ENCODE assay signal across 10 mouse cellular contexts in the genomic region with DNA sequence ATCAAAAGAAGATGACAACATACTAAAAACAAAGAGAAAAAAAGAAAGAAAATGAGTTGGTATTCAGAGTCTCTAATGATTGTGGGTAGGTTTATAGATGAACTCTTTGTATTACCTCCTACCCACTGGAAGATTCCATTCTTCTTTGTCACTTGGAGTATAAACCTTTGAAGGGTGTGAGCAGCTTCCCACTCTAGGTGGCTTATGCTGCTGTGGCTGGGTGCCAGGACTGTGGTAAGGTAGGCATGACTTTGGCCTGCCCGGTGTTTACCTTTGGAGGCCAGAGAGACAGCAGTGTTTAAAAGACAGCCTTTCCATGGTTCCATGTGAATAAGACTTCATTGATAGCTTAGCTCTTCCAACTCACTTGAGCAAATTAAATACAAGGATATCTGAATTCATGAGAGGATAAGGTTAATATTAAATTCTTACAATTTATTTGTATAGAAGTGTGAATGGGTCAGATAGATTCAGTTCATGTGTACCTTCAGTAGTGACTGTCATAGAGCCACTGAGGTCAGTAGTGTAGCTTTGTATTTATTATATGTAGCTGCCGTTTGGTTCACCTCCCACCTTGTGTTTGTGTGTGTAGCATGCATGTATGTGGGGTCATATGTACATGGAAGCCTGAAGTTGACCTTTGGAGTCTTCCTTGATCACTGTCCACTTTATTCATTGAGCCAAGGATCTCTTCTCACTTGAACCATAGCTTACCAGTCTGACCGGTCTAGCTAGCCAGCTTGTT. TPM values are rescaled to one million over a fixed set of nuclear protein-coding genes. Genes with fewer than 3 reads are reported as not detected.
DNase-seq lines count a peak whose midpoint lies in the region; ATAC-seq and TF ChIP-seq lines count a peak whose summit lies in the region.
"Had no signal": no experiment of that assay in that cellular context is flagged by ENCODE, and none has a peak within 500 bp of the region (broad histone marks: within the 10 kb centered on the region; RNA-seq: fewer than 3 reads in every experiment).

No protein-coding gene starts in this region.

- H3K4me2 ChIP-seq in liver, embryonic 11.5 days = no peak overlapping the region
- H3K4me2 ChIP-seq: neural tube, embryonic 12.5 days had no signal

- no peak overlapping the region; the same call in 1 of the 2 replicates for H3K9ac ChIP-seq in liver, adult 2 months (ENCODE audit: low read depth, low read length)
- H3K9ac ChIP-seq in liver, embryonic 11.5 days (ENCODE audit: low read depth, low read length) = no peak overlapping the region
- H3K9ac ChIP-seq: neural tube, embryonic 12.5 days had no signal

- H3K4me3 ChIP-seq in liver, adult 2 months (ENCODE audit: insufficient read depth, low read depth, low read length) = no peak overlapping the region
- H3K4me3 ChIP-seq in liver, embryonic 11.5 days (ENCODE audit: low read depth, low read length) = no peak overlapping the region
- H3K4me3 ChIP-seq in macrophage (ENCODE audit: inconsistent target) = no peak overlapping the region
- no peak overlapping the region for H3K4me3 ChIP-seq in midbrain, embryonic 10.5 days
- H3K4me3 ChIP-seq: neural tube, embryonic 12.5 days had no signal

- H3K4me1 ChIP-seq in liver, adult 2 months (ENCODE audit: control insufficient read depth, insufficient read depth, low read length) = peaks cover 39% of the 10 kb centered on the region
- H3K4me1 ChIP-seq in liver, embryonic 11.5 days (replicated peaks; ENCODE audit: control insufficient read depth, insufficient read depth, low read length) = peaks cover 15% of the 10 kb centered on the region
- H3K4me1 ChIP-seq in midbrain, embryonic 10.5 days = 0 out of 2 replicates have a peak, but pooled peaks cover 3% of the 10 kb centered on the region

- peaks cover 45% of the 10 kb centered on the region for H3K79me2 ChIP-seq in liver, adult 2 months (ENCODE audit: control insufficient read depth, insufficient read depth, low read length)
- peaks cover 96% of the 10 kb centered on the region for H3K79me2 ChIP-seq in macrophage (ENCODE audit: inconsistent target)

- 37% methylated on average over 3 of the region's 3 CpGs for WGBS in liver, adult 2 months
- WGBS in liver, embryonic 11.5 days = 87% methylated on average over 3 of the region's 3 CpGs
- WGBS in macrophage (ENCODE audit: missing documents) = 46% methylated on average over 3 of the region's 3 CpGs
- 95% methylated on average over 3 of the region's 3 CpGs for WGBS in midbrain, embryonic 10.5 days

- peak overlapping the region; percentile 59 for H3K27ac ChIP-seq in liver, adult 2 months (replicated peaks; ENCODE audit: insufficient read depth, low read depth, low read length)
- H3K27ac ChIP-seq in liver, embryonic 11.5 days (ENCODE audit: low read depth, low read length) = no peak overlapping the region
- peak overlapping the region; percentile 12; the same call in 1 of the 2 replicates for H3K27ac ChIP-seq in macrophage
- no peak overlapping the region for H3K27ac ChIP-seq in midbrain, embryonic 10.5 days (replicated peaks)
- H3K27ac ChIP-seq: neural tube, embryonic 12.5 days had no signal

- no peak for ATAC-seq in liver, embryonic 11.5 days (replicated peaks; ENCODE audit: low FRiP score)
- ATAC-seq in megakaryocyte, adult 5-6 weeks (ENCODE audit: poor library complexity, severe bottlenecking) = no peak

- no peaks in the 10 kb centered on the region for H3K9me3 ChIP-seq in liver, embryonic 11.5 days (ENCODE audit: control insufficient read depth, low read length)
- H3K9me3 ChIP-seq in midbrain, embryonic 10.5 days (replicated peaks) = no peaks in the 10 kb centered on the region
- H3K9me3 ChIP-seq: neural tube, embryonic 12.5 days had no signal

- no peak for TF ChIP-seq CTCF in liver, adult 2 months (IDR thresholded peaks at IDR 0.05; ENCODE audit: low read depth, low read length)

- no peak for TF ChIP-seq POLR2A in liver, adult 2 months (IDR thresholded peaks at IDR 0.05; ENCODE audit: extremely low read depth, insufficient read depth, low read length)

- peak; percentile 85 for DNase-seq in liver, adult 2 months (ENCODE audit: extremely low read depth, low read depth, low spot score)
- no peak for DNase-seq in liver, embryonic 11.5 days (ENCODE audit: low spot score)
- peak; percentile 56 for DNase-seq in cerebellum, adult 8-10 months
- peak; percentile 86 to 87 for DNase-seq in kidney, postnatal 25 days
- no peak for DNase-seq in adrenal gland, postnatal 25 days
- no peak for DNase-seq in midbrain, embryonic 10.5 days (ENCODE audit: low spot score)
- DNase-seq: thymus, postnatal 36 days had no signal

- H3K36me3 ChIP-seq in liver, adult 2 months (ENCODE audit: control insufficient read depth, insufficient read depth, low read length) = peaks cover 8% of the 10 kb centered on the region; the same call in 1 of the 2 replicates
- H3K36me3 ChIP-seq in liver, embryonic 11.5 days (ENCODE audit: control insufficient read depth, insufficient read depth, low read length) = peaks cover 3% of the 10 kb centered on the region; the same call in 1 of the 2 replicates
- H3K36me3 ChIP-seq in macrophage (ENCODE audit: inconsistent target) = peaks cover 5% of the 10 kb centered on the region; the same call in 1 of the 2 replicates
- peaks cover 6% of the 10 kb centered on the region for H3K36me3 ChIP-seq in midbrain, embryonic 10.5 days

- no peaks in the 10 kb centered on the region for H3K27me3 ChIP-seq in liver, adult 2 months (ENCODE audit: control insufficient read depth, insufficient read depth, low read length)
- no peaks in the 10 kb centered on the region for H3K27me3 ChIP-seq in liver, embryonic 11.5 days (replicated peaks; ENCODE audit: control insufficient read depth, insufficient read depth, low read length)
- no peaks in the 10 kb centered on the region for H3K27me3 ChIP-seq in midbrain, embryonic 10.5 days (ENCODE audit: low read depth, poor library complexity, severe bottlenecking)
- H3K27me3 ChIP-seq: neural tube, embryonic 12.5 days had no signal

RNA-seq across cellular contexts. Expression of gene Susd6, which starts 44.0 kb away (rescaled TPM):
- total RNA-seq in liver, adult 2 months (2014; rRNA removed) = 20.1 and 27.5 TPM in 2 replicates
- polyA plus RNA-seq in liver, adult 2 months (2012; rRNA removed) = 21.8 and 22.3 TPM in 2 replicates
- polyA plus RNA-seq in liver, embryonic 11.5 days (2014; fragmentation: Nextera tagmentation; extraction: Ambion mirVana) = 21.5 and 21.7 TPM in 2 replicates
- 100 to 1,000 TPM in 21 of 26 experiments, 10 to 100 TPM in 5; 82.5 to 344 (median 177) TPM for total RNA-seq in macrophage (2018; cell fraction: chromatin; rRNA removed)
- total RNA-seq in macrophage (2018; cell fraction: cytosol; rRNA removed) = 100 to 1,000 TPM in 25 of 26 experiments, 10 to 100 TPM in 1; 98.6 to 237 (median 169) TPM
- 100 to 1,000 TPM; 137 to 428 (median 289) TPM for total RNA-seq in macrophage (2018; cell fraction: nucleus; rRNA removed)
- polyA plus RNA-seq in macrophage (2018) = 67.3 to 91.5 TPM (median 72.0 TPM) in 3 replicates
- total RNA-seq in adrenal gland, postnatal 25 days (2021) = 50.2 and 54.2 TPM in 2 replicates
- 26.8 and 26.9 TPM in 2 replicates for total RNA-seq in megakaryocyte, adult 5-6 weeks (2015)
- total RNA-seq in megakaryocyte, adult 5-6 weeks (2017) = 37.1 and 38.3 TPM in 2 replicates
- 13.9 and 16.6 TPM in 2 replicates for polyA plus RNA-seq in midbrain, embryonic 10.5 days (2016; fragmentation: Nextera tagmentation; extraction: Ambion mirVana)

Comparison
In these comparisons a context has a peak if more than half of its experiments do, and no peak if none do; other contexts are left out.
1. DNase-seq: peak in liver, adult 2 months (single experiment), cerebellum, adult 8-10 months (single experiment) and kidney, postnatal 25 days (2 of 2); none in liver, embryonic 11.5 days (single experiment), adrenal gland, postnatal 25 days (single experiment) and midbrain, embryonic 10.5 days (single experiment).
2. H3K27ac ChIP-seq: peak in liver, adult 2 months (single experiment) and macrophage (single experiment); none in liver, embryonic 11.5 days (single experiment) and midbrain, embryonic 10.5 days (single experiment).